Mouse (Mus musculus): ENCODE measurements around the gene Sdf2l1.
"Not testable (repeated sequence)": the region's sequence is repeated elsewhere in the genome, so short reads cannot be mapped to it uniquely, and the experiment has no call there.

Sdf2l1 gene

GRCm38 (mm10) chr16:17132089-17132905, at the start of gene Sdf2l1:
Sdf2l1 (minus strand) TSS chr16:17132383.
- DNase-seq (ENCODE audit: low read depth) = peak; percentile 95

DNA sequence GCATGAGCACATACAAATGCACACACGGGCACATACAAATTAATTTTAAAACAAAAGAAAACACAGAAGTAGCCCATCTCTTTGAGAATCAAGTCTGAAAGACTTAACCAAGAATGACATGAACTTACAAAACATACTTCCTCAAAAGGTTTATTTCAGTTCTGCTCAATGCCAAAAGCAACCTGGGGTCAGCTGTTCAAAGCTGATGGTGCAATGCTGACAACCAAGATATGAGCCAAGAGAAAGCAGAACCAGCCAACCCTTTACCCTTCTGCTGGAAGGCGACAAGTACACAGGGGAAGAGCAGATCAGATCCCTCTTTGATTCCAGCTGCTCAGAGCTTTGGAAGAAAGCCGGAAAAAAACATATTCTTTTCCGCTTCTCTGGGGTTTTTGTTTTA, 49.2 kb upstream of the Sdf2l1 start:
- no peak for DNase-seq (ENCODE audit: low read depth)

DNA sequence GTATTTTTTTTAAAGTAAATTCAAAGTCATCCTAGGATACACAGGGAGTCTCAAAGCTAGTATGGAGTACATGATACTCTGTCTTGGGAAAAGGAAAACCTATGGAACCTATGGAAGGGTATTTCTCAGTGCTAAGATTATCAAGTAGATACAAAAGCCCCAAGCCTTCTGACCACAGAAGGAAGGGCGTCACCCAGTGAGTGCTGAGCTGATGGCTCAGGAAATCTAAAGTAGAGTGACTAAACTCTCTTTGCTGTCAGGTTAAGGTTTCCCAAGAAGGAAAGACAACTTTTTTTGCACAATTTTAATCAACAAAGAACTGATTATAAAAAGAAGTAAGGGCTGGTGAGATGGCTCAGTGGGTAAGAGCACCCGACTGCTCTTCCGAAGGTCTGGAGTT, 47.5 kb upstream of the Sdf2l1 start:
- DNase-seq (ENCODE audit: low read depth) = peak; percentile 20

DNA sequence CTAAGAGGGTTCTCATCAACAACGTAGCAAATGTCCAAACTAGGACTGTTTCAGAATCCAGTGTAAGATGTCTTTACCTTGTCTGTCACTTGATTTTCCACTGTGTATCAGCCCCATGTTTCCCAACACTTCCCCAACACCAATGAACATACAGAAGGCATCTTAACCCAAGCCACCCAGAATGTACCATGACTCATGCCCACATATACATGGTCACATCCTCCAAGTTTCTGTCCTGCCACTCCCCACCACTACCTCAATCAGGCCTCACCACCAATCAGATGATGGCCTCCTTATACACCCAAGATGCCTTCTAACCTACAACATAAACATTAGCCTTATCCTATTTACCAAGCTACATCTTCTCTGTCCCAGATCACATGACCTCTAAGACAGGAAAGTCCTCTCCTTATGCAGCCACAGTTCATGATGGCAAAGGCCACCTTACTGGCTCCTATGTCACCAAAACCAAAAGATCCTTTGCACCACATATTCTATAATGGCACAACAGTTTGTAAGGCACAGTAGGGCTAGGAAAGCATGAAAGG, 45.5 kb upstream of the Sdf2l1 start:
- no peak for DNase-seq (ENCODE audit: low read depth)

DNA sequence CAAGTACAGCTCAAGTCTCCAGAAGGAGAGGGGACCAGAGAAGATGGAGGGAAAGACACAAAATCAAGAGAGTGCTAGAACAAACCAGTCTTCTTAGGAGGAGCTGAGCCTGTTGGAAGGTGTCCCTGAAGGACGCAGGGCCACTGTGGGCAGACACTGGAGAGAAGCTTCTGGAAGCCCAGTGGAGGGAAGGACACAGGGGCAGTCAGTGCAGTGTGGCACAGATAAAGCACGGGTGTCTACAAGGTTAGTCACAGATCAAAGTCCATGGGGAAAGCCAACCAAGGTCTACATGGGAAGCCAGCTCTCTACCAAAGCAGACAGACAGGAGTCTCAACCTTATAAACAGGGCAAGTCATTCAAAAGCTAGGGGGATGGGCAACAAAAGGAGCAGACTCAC, 43.6 kb upstream of the Sdf2l1 start:
- DNase-seq (ENCODE audit: low read depth) = no peak

- no peak for DNase-seq (ENCODE audit: low read depth)
Measured at GRCm38 (mm10) chr16:17168049-17168448, 35.9 kb upstream of the Sdf2l1 start.

DNA sequence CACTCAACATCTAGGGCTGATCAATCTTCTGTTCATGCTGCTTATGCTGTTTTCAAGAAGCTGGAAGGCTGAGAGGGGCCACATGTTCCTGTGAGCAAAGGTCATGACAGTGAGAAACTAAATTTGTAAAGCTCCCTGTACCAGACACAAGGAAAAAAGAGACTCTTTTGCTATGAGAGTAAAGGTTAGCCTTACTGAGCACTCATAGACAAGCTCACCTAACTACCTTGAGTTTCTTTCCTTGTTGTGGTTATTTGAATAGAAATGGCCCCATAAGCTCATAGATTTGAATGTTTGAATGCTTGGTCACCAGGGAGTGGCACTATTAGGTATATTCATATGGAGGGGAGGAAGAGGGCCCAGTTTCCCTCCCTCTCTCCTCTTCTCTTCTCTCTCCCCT, 35.0 kb upstream of the Sdf2l1 start:
- DNase-seq (ENCODE audit: low read depth) = no peak

DNA sequence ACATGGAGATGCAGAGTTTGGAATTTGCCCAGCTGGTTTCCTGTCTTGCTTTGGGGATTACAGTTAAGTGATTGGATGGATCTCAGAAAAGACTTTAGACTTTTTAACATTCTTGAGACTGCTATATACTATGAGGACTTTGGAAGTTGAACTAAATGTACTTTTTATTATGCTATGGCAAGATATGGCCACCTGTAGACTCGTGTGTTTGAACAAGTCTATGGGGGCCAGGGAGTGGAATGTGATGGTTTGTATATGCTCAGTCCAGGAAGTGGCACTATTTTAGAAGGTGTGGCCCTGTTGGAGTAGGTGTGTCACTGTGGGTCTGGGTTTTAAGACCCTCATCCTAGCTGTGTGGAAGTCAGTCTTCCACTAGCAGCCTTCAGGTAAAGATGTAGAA, 33.3 kb upstream of the Sdf2l1 start:
- not testable (repeated sequence) for DNase-seq (ENCODE audit: low read depth)

- DNase-seq (ENCODE audit: low read depth) = no peak
Measured at GRCm38 (mm10) chr16:17154346-17154745, 22.2 kb upstream of the Sdf2l1 start.

DNA sequence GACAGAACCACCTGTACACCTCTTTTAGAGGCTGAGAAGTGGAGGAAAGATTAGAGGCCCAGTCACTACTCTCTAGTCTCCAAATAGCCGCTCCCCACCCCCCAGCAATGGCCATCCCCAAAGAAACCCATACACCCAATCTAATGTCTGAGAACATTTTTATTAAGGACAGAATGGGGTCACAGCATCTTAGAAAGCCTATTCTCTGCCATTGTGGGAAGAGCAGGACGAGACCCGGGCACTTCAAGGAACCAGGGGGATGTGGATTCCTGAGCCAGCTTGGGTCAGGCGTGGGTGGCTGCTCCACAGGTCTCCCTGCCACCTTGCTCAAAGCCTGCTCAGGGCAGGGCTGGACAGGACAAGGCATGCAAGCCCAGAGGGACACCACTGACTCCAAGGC, 19.7 kb upstream of the Sdf2l1 start:
- DNase-seq (ENCODE audit: low read depth) = no peak

GRCm38 (mm10) chr16:17150520-17151258, 18.5 kb upstream of the Sdf2l1 start:
- DNase-seq (ENCODE audit: low read depth) = no peak

DNA sequence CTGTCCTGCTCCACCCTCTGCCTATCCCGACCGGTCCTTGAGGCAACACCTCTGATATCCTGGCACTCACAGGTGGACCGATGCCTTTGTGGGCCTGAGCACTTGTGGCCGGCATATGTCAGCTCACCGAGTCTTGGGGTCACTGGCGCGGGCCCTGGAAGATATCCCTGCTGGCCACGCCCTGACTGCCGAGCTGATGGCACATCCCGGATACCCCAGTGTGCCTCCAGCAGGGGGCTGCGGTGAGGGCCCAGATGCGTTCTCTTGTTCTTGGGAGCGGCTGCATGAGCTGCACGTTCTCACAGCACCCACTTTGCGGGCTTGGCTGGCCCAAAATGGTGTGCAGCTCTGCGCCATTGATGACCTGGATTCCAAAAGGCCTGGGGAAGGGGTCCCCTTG, 15.9 kb upstream of the Sdf2l1 start:
- DNase-seq (ENCODE audit: low read depth) = peak; percentile 23

GRCm38 (mm10) chr16:17147391-17147929, 15.3 kb upstream of the Sdf2l1 start:
- peak; percentile 60 for DNase-seq (ENCODE audit: low read depth)

DNA sequence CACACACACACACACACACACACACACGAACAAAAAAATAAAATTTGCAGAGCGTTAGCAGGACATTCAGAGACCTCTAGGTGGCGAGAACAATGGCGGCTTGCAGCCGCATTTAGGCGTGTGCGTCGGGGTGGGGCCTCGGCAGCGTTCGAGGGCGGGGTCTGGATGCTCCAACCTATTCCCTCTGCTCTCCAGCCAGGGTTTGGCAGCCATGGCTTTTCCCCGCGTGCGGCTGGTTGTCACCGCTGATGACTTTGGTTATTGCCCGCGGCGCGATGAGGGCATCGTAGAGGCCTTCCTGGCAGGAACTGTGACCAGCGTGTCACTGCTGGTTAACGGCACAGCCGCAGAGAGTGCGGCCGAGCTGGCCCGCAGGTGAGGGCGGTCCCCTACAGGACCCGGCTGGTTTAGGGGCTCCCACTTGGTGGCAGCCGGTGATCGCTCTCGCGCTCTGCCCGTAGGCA, 14.6 kb upstream of the Sdf2l1 start, which contains the start of gene Ccdc116:
TSS of gene Ccdc116 (minus strand) at position 458 of the 464 bp plus-strand sequence.
- DNase-seq (ENCODE audit: low read depth) = peak; percentile 88

DNA sequence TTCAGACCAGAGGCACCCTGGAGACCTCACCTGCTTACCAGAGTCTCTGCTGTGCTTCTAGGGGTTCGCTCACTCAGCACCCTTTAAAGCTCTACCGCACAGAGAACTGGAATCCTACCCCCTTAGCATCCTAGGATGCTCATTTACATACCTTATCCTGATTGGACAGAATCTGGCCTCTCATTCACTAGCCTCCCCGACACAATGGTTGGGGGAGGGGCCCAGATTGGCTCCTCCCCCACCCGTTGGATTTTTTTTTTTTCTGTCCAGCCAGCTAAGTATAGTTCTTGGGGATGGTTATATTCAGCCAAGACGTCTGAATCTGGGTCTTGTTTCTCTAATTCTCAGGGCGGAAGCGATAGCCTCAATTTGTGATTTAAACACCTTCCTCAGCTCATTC, 12.2 kb upstream of the Sdf2l1 start, which contains the start of gene Ydjc:
TSS of gene Ydjc (plus strand) at position 283 of the 400 bp plus-strand sequence.
- DNase-seq (ENCODE audit: low read depth) = peak; percentile 20

- no peak for DNase-seq (ENCODE audit: low read depth)
Measured at GRCm38 (mm10) chr16:17137355-17137754, 5.2 kb upstream of the Sdf2l1 start.

- no peak for DNase-seq (ENCODE audit: low read depth)
Measured at GRCm38 (mm10) chr16:17132906-17133200, 670 bp upstream of the Sdf2l1 start.

DNA sequence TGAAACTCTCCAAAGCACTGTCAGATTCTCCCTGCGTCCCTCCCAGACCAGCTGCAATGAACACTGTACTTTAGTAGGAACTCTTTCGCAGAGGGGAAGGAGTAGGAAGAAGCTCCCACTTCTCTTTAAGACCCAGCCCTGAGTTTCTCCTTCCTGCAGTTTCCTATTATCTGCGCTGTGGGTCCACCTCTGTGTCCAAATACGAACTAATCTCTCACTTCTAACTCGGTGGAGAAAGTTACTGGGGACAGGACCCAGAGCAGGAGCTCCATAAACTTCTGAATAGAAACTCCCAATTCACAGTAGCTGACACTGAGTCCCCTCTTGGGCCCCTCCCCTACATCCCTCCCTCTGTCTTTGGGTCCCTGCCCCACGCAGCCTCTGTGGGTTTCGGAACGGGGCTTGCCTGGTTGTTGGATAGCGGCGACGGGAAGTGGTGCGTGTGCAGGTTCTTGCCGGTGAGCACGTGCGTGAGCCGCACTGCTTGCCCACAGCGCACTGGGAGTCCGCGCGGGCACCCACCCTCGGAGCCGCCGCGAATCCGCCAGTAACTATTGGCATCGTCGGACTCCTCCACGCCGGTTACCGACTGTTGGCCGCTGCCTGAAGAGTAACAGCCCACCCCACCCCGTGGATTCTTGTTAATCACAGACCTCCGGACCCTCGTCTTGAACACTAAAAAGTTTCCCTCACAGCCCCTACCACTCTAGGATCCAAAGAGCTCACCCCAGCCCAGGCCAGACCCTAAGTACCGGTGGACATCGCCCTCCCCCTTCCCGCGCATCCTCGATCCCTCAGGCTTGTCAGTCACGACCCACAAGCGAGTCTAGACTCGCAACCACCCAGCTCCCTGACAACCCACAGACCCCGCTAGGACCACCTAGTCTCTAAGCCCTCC, 743 bp downstream of the Sdf2l1 start:
- peak; percentile 66 for DNase-seq (ENCODE audit: low read depth)

- peak; percentile 74 for DNase-seq (ENCODE audit: low read depth)
Measured at GRCm38 (mm10) chr16:17127292-17127691, 4.9 kb downstream of the Sdf2l1 start.

GRCm38 (mm10) chr16:17124871-17125520, 7.2 kb downstream of the Sdf2l1 start, which contains the start of gene 2610318N02Rik:
2610318N02Rik (minus strand) TSS chr16:17125167.
- DNase-seq (ENCODE audit: low read depth) = peak; percentile 71
